Mouse (Mus musculus) erythroblast, embryonic 14.5 days (primary cell): ENCODE measurements around the gene Tsen2.

Source experiments
- GATA1 ChIP-seq: IDR thresholded peaks from 2 replicates; pipeline ENCODE4 v1.6.1; 2012; ENCODE audit warnings: low read length, inconsistent platforms, mixed read lengths
- TAL1 ChIP-seq: IDR thresholded peaks from 3 replicates; pipeline ENCODE4 v1.6.1; 2012; ENCODE audit warnings: low read length, inconsistent platforms, mixed read lengths

GRCm38 (mm10) chr6:115620942-115621341 lies 76.5 kb downstream of the Tsen2 start:
- no peak for TF ChIP-seq GATA1
- no peak for TF ChIP-seq TAL1
